Mouse (Mus musculus): Measurements from ENCODE around the gene Reln.

DNA sequence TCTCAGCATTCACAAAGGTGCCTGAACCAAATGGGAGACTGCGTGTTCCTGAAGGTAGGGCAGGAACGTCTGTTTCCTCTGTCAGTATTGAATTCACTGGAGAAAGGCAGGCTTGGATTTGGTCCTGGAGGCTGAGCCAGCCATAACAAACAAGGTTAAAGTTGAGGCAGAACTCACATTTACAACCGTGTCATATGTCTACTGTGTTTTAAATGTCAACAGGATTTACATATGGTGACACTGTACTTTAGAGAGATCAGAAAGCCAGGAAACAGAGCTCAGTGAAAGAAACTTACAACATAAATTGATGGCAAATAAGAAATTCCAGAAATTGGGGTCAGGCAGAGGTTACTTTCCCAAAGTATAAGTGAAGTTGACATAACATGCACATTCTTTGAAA, 9.1 kb downstream of the Reln start:
- TF ChIP-seq CTCF (IDR thresholded peaks at IDR 0.05; ENCODE audit: borderline replicate concordance, control insufficient read depth, extremely low read depth, insufficient read depth, low read length, poor library complexity) (no peak), POLR2A (IDR thresholded peaks at IDR 0.05; ENCODE audit: control insufficient read depth, extremely low read depth, insufficient read depth, low read length, poor library complexity) (no peak)

All from thymus, adult 2 months (tissue).